Mouse (Mus musculus) testis, adult 2 months (tissue): ENCODE data around the gene Higd1a. TPM values are rescaled to one million over a fixed set of nuclear protein-coding genes. Genes with fewer than 3 reads are reported as not detected.

Experiments
- H3K27ac ChIP-seq: fragments of 200-500 bp; 2 replicates; pipeline ENCODE4 v1.5.1; 2012; ENCODE audit warnings: low read depth, low read length; ENCODE audit not compliant: control insufficient read depth, insufficient read depth
- H3K27me3 ChIP-seq: fragments of 200-500 bp; 2 replicates; pipeline ENCODE4 v1.6.1; 2012; ENCODE audit warnings: mild to moderate bottlenecking, low read length, moderate library complexity; ENCODE audit not compliant: control insufficient read depth, insufficient read depth
- H3K36me3 ChIP-seq: fragments of 200-500 bp; 2 replicates; pipeline ENCODE4 v1.6.1; 2012; ENCODE audit warnings: mild to moderate bottlenecking, low read length; ENCODE audit not compliant: control insufficient read depth, insufficient read depth
- H3K4me1 ChIP-seq: fragments of 200-500 bp; 2 replicates; pipeline ENCODE4 v1.6.1; 2012; ENCODE audit warnings: low read length; ENCODE audit not compliant: control insufficient read depth, insufficient read depth
- H3K4me3 ChIP-seq: fragments of 200-500 bp; 2 replicates; pipeline ENCODE4 v1.5.1; 2012; ENCODE audit warnings: low read depth, mild to moderate bottlenecking, low read length, moderate library complexity, mixed read lengths; ENCODE audit not compliant: control insufficient read depth
- CTCF ChIP-seq: fragments of 200-500 bp; IDR thresholded peaks from 2 replicates; pipeline ENCODE4 v1.5.1; 2012; ENCODE audit warnings: low read depth, mild to moderate bottlenecking, inconsistent platforms, low read length, moderate library complexity; ENCODE audit not compliant: control insufficient read depth, insufficient read depth, insufficient replicate concordance
- POLR2A ChIP-seq: fragments of 200-500 bp; IDR thresholded peaks from 2 replicates; pipeline ENCODE4 v1.6.1; 2012; ENCODE audit warnings: low read depth, mild to moderate bottlenecking, inconsistent platforms, low read length, moderate library complexity; ENCODE audit not compliant: control insufficient read depth
- polyA plus RNA-seq: library from polyadenylated mRNA; depleted of rRNA; stranded (reverse); fragments of >200 nt; gene quantifications from 2 replicates; pipeline ENCODE4 v1.2.3, GENCODE M21; 2012; rRNA removed

Gene Higd1a
- 42.4 and 43.9 TPM in 2 replicates for polyA plus RNA-seq

DNA sequence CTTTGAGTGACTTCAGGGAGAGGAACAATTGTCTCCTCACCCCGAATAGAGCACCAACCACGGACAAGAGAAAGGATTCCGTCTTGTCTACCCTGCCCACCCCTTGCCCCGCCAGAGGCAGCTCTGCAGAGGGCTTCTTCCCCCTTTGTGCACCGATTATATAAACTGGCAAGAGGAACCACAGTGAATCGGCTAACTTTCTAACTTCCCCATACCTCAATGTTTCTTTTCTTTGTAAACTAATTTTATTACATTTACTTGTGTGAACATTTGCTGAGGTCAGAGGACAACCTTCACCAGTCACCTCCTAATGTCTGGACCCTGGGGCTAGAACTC is at the start of gene Higd1a:
Gene Higd1a, minus strand, starts transcription at position 210 of the 336 bp plus-strand sequence.
- Histone ChIP-seq H3K27me3 (no peaks in the 10 kb centered on the region), H3K4me1 (no peaks in the 10 kb centered on the region; the same call in none of the 2 replicates), H3K36me3 (no peaks in the 10 kb centered on the region), H3K4me3 (peak within 1 kb of the TSS; percentile 96), H3K27ac (peak within 1 kb of the TSS; percentile 95)
- TF ChIP-seq POLR2A (no peak), CTCF (no peak)

GRCm38 (mm10) chr9:121907356-121908070 is 49.4 kb upstream of the Higd1a start:
- H3K36me3 ChIP-seq, result no peaks in the 10 kb centered on the region
- TF ChIP-seq POLR2A (no peak), CTCF (no peak)
- H3K4me1 ChIP-seq, result no peaks in the 10 kb centered on the region
- no peak overlapping the region for H3K4me3 ChIP-seq
- no peaks in the 10 kb centered on the region for H3K27me3 ChIP-seq
- H3K27ac ChIP-seq, result no peak overlapping the region

DNA sequence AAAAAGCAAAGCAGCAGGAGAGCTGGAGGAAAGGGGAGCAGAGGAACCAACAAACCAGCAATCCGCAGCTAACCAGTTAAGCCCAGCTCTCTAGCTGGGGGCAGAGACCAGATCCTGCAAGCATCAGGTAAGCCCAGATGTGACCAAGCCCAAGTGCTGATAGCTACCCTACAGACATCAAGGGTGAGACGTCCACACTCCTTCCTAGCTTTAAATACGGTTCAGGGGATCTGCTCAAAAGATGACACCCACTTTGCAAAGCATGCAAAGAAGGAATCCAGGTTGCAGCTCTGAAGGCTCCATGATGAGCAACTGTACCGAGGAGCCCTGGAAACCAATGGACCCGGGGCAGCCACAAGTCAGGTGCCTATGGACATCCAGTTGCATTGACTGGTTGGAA is 48.3 kb upstream of the Higd1a start:
- Histone ChIP-seq H3K36me3 (no peaks in the 10 kb centered on the region), H3K4me3 (no peak overlapping the region), H3K4me1 (no peaks in the 10 kb centered on the region), H3K27ac (no peak overlapping the region), H3K27me3 (no peaks in the 10 kb centered on the region)
- no peak for TF ChIP-seq POLR2A
- TF ChIP-seq CTCF, result no peak

- H3K27me3 ChIP-seq, result no peaks in the 10 kb centered on the region
- no peak overlapping the region for H3K27ac ChIP-seq
- H3K36me3 ChIP-seq, result no peaks in the 10 kb centered on the region
- no peak for TF ChIP-seq POLR2A
- TF ChIP-seq CTCF, result no peak
- H3K4me1 ChIP-seq, result no peaks in the 10 kb centered on the region
- no peak overlapping the region for H3K4me3 ChIP-seq
These were observed 47.5 kb upstream of the Higd1a start for GRCm38 (mm10) chr9:121905556-121906185.

DNA sequence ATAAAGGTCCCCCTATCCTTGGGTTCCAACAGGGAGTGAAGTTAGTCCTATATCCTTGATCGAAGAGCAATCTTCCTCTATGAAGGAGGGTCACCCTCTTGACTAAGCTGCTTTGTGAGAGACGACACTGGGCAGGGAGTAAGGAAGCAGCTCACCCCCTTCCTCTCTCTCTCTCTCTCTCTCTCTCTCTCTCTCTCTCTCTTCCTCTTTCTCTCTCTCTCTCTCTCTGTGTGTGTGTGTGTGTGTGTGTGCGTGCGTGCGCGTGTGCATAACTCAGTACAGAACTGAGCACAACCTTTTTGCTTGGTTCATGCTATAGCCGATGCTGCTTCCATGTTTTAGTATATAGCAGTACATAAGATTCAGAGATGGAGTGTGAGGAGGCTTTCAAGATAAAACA is 46.8 kb upstream of the Higd1a start:
- Histone ChIP-seq H3K4me1 (no peaks in the 10 kb centered on the region), H3K27ac (no peak overlapping the region), H3K4me3 (no peak overlapping the region), H3K36me3 (no peaks in the 10 kb centered on the region), H3K27me3 (no peaks in the 10 kb centered on the region)
- no peak for TF ChIP-seq CTCF

DNA sequence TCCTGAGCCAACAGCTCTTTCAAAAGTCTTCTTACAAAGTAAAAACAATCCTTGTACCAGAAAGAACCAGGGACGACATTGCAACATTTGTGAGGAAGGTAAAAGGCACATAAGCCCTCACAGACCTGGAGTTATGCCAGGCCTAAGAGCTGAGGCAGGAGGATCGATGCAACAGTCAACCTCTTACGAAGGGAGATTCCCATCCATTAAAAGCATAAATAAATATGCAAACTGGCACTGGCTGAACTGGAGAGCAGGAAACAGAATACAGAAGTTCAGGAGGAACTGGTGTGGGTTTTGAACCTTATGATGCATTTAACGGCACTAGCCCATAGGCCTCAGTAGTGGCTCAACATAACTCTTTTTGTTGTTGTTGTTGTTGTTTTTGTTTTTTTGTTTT is 46.2 kb upstream of the Higd1a start:
- TF ChIP-seq POLR2A, result no peak
- no peak for TF ChIP-seq CTCF
- Histone ChIP-seq H3K27ac (no peak overlapping the region), H3K27me3 (no peaks in the 10 kb centered on the region), H3K36me3 (no peaks in the 10 kb centered on the region), H3K4me3 (no peak overlapping the region), H3K4me1 (no peaks in the 10 kb centered on the region)

- H3K36me3 ChIP-seq, result no peaks in the 10 kb centered on the region
- H3K27me3 ChIP-seq, result no peaks in the 10 kb centered on the region
- TF ChIP-seq POLR2A, result no peak
- no peak for TF ChIP-seq CTCF
- H3K4me1 ChIP-seq, result no peaks in the 10 kb centered on the region
- H3K27ac ChIP-seq, result peak overlapping the region; percentile 54; the same call in 1 of the 2 replicates
- no peak overlapping the region for H3K4me3 ChIP-seq
These were observed 45.5 kb upstream of the Higd1a start for GRCm38 (mm10) chr9:121903476-121904305.
